Mouse (Mus musculus) forebrain, embryonic 16.5 days (tissue): ENCODE measurements at regions not wholly inside any gene's neighbourhood (a gene's known extent, or its start where the extent isn't known, plus 50 kb on each side); places are given as distances from the start of the nearest gene placed in this dataset.

Experiments used
- ATAC-seq: fragments of 200-750 bp; cut with Nextera tagmentation; 2 replicates; pipeline ENCODE4 v1.8.0; 2017; ENCODE audit warnings: mild to moderate bottlenecking, moderate library complexity
- H3K27ac ChIP-seq: fragments of 300-500 bp; sonication (generic); 2 replicates; pipeline ENCODE4 v1.5.1; 2014; ENCODE audit warnings: low read length, control low read depth
- H3K27me3 ChIP-seq: fragments of 300-500 bp; sonication (generic); replicated peaks from 2 replicates; pipeline ENCODE4 v1.6.1; 2014; ENCODE audit warnings: low read length; ENCODE audit not compliant: control insufficient read depth, insufficient read depth
- H3K36me3 ChIP-seq: fragments of 300-500 bp; sonication (generic); 2 replicates; pipeline ENCODE4 v1.6.1; 2014; ENCODE audit not compliant: control insufficient read depth, insufficient read depth
- H3K4me1 ChIP-seq: fragments of 300-500 bp; sonication (generic); replicated peaks from 2 replicates; pipeline ENCODE4 v1.6.1; 2014; ENCODE audit warnings: low read length; ENCODE audit not compliant: control insufficient read depth, insufficient read depth
- H3K4me2 ChIP-seq: fragments of 300-500 bp; sonication (generic); 2 replicates; pipeline ENCODE4 v1.6.1; 2014; ENCODE audit warnings: mild to moderate bottlenecking, low read length, control low read depth
- H3K4me3 ChIP-seq: fragments of 300-500 bp; sonication (generic); replicated peaks from 2 replicates; pipeline ENCODE4 v1.5.1; 2014; ENCODE audit warnings: mild to moderate bottlenecking, low read length, control low read depth
- H3K9ac ChIP-seq: fragments of 300-500 bp; sonication (generic); replicated peaks from 2 replicates; pipeline ENCODE4 v1.6.1; 2014; ENCODE audit warnings: low read depth, low read length, control low read depth
- H3K9me3 ChIP-seq: fragments of 300-500 bp; sonication (generic); 2 replicates; pipeline ENCODE4 v1.6.1; 2016; ENCODE audit warnings: low read length; ENCODE audit not compliant: control insufficient read depth
- WGBS: fragments of 180-500 bp; shearing (Covaris S2); extraction: QIAGEN DNeasy Blood & Tissue Kit; methylation state at CpG from one replicate; pipeline ENCODE4 v1.1.7; 2014; 5-methylcytosine and 5-hydroxymethylcytosine counted together

- Histone ChIP-seq H3K4me3 (no peak overlapping the region), H3K27me3 (no peaks in the 10 kb centered on the region), H3K27ac (peak overlapping the region; percentile 9; the same call in 1 of the 2 replicates), H3K4me2 (no peak overlapping the region), H3K4me1 (peaks cover 14% of the 10 kb centered on the region), H3K36me3 (no peaks in the 10 kb centered on the region), H3K9ac (no peak overlapping the region), H3K9me3 (no peaks in the 10 kb centered on the region)
- 39% methylated on average over 5 of the region's 5 CpGs for WGBS
- ATAC-seq, result peak; percentile 45; the same call in 1 of the 2 replicates
Measured at GRCm38 (mm10) chr8:35234436-35234835, 531.2 kb upstream of the Gm19410 start.

- Histone ChIP-seq H3K4me3 (no peak overlapping the region), H3K27me3 (no peaks in the 10 kb centered on the region), H3K27ac (peak overlapping the region; percentile 16), H3K9ac (no peak overlapping the region), H3K9me3 (no peaks in the 10 kb centered on the region), H3K4me1 (peaks cover 14% of the 10 kb centered on the region), H3K4me2 (no peak overlapping the region), H3K36me3 (no peaks in the 10 kb centered on the region)
- WGBS, result 62% methylated on average over 8 of the region's 8 CpGs
- ATAC-seq, result no peak
Measured at GRCm38 (mm10) chr8:35235815-35236509, 529.6 kb upstream of the Gm19410 start.

GRCm38 (mm10) chr8:35237279-35237678 is 528.3 kb upstream of the Gm19410 start:
- H3K36me3 ChIP-seq, result no peaks in the 10 kb centered on the region
- no peak overlapping the region for H3K4me3 ChIP-seq
- H3K27ac ChIP-seq, result no peak overlapping the region
- no peaks in the 10 kb centered on the region for H3K27me3 ChIP-seq
- H3K9me3 ChIP-seq, result no peaks in the 10 kb centered on the region
- WGBS, result 66% methylated on average over 6 of the region's 6 CpGs
- no peak overlapping the region for H3K4me2 ChIP-seq
- H3K4me1 ChIP-seq, result peaks cover 14% of the 10 kb centered on the region
- no peak for ATAC-seq
- H3K9ac ChIP-seq, result no peak overlapping the region

GRCm38 (mm10) chr8:35240884-35241283 is 524.7 kb upstream of the Gm19410 start:
- H3K4me2 ChIP-seq, result no peak overlapping the region
- no peak overlapping the region for H3K4me3 ChIP-seq
- peaks cover 7% of the 10 kb centered on the region for H3K4me1 ChIP-seq
- 90% methylated on average over 6 of the region's 6 CpGs for WGBS
- H3K9ac ChIP-seq, result no peak overlapping the region
- H3K36me3 ChIP-seq, result no peaks in the 10 kb centered on the region
- no peak for ATAC-seq
- no peaks in the 10 kb centered on the region for H3K27me3 ChIP-seq
- H3K27ac ChIP-seq, result no peak overlapping the region
- no peaks in the 10 kb centered on the region for H3K9me3 ChIP-seq

- Histone ChIP-seq H3K4me3 (no peak overlapping the region), H3K4me1 (peaks cover 7% of the 10 kb centered on the region), H3K9me3 (no peaks in the 10 kb centered on the region), H3K27me3 (no peaks in the 10 kb centered on the region), H3K9ac (no peak overlapping the region), H3K27ac (no peak overlapping the region), H3K4me2 (peak overlapping the region; percentile 18), H3K36me3 (no peaks in the 10 kb centered on the region)
- WGBS, result 5% methylated on average over 11 of the region's 11 CpGs
- ATAC-seq, result peak; percentile 74
Measured at GRCm38 (mm10) chr8:35243555-35243954, 522.0 kb upstream of the Gm19410 start.

- WGBS, result 84% methylated on average over 7 of the region's 7 CpGs
- ATAC-seq, result no peak
Measured at GRCm38 (mm10) chr8:35249747-35250375, 515.7 kb upstream of the Gm19410 start.

GRCm38 (mm10) chr8:35250641-35251040 is 514.9 kb upstream of the Gm19410 start:
- no peak overlapping the region for H3K4me3 ChIP-seq
- H3K27me3 ChIP-seq, result no peaks in the 10 kb centered on the region
- H3K9me3 ChIP-seq, result no peaks in the 10 kb centered on the region
- no peak overlapping the region for H3K27ac ChIP-seq
- H3K9ac ChIP-seq, result no peak overlapping the region
- ATAC-seq, result no peak
- WGBS, result 72% methylated on average over 4 of the region's 4 CpGs
- H3K4me2 ChIP-seq, result no peak overlapping the region
- no peaks in the 10 kb centered on the region for H3K4me1 ChIP-seq
- H3K36me3 ChIP-seq, result no peaks in the 10 kb centered on the region

More at GRCm38 (mm10) chr8:35249747-35250375, 515.7 kb upstream of the Gm19410 start:
- no peak overlapping the region for H3K27ac ChIP-seq
- no peak overlapping the region for H3K9ac ChIP-seq
- H3K27me3 ChIP-seq, result no peaks in the 10 kb centered on the region
- no peak overlapping the region for H3K4me2 ChIP-seq
- no peaks in the 10 kb centered on the region for H3K36me3 ChIP-seq
- H3K4me3 ChIP-seq, result no peak overlapping the region
- H3K4me1 ChIP-seq, result no peaks in the 10 kb centered on the region
- no peaks in the 10 kb centered on the region for H3K9me3 ChIP-seq

- H3K4me2 ChIP-seq, result no peak overlapping the region
- H3K4me1 ChIP-seq, result no peaks in the 10 kb centered on the region
- no peaks in the 10 kb centered on the region for H3K36me3 ChIP-seq
- ATAC-seq, result no peak
- H3K4me3 ChIP-seq, result no peak overlapping the region
- no peaks in the 10 kb centered on the region for H3K27me3 ChIP-seq
- no peak overlapping the region for H3K27ac ChIP-seq
- H3K9ac ChIP-seq, result no peak overlapping the region
- WGBS, result 84% methylated on average over 4 of the region's 4 CpGs
- H3K9me3 ChIP-seq, result no peaks in the 10 kb centered on the region
Measured at GRCm38 (mm10) chr8:35253946-35254345, 511.6 kb upstream of the Gm19410 start.

GRCm38 (mm10) chr8:35255327-35255726 is 510.3 kb upstream of the Gm19410 start:
- 82% methylated on average over 2 of the region's 2 CpGs for WGBS
- Histone ChIP-seq H3K4me2 (no peak overlapping the region), H3K4me3 (no peak overlapping the region), H3K9ac (no peak overlapping the region), H3K36me3 (no peaks in the 10 kb centered on the region), H3K27ac (no peak overlapping the region), H3K4me1 (no peaks in the 10 kb centered on the region), H3K27me3 (no peaks in the 10 kb centered on the region), H3K9me3 (no peaks in the 10 kb centered on the region)
- no peak for ATAC-seq
